Mouse (Mus musculus) heart, embryonic 14.5 days (tissue): ENCODE measurements around the gene Myh6. TPM values are rescaled to one million over a fixed set of nuclear protein-coding genes. Genes with fewer than 3 reads are reported as not detected.

Source experiments
- ATAC-seq: fragments of 200-750 bp; cut with Nextera tagmentation; 2 replicates; pipeline ENCODE4 v1.8.0; 2017; ENCODE audit warnings: low read depth, moderate TSS enrichment; ENCODE audit not compliant: insufficient number of reproducible peaks, insufficient read depth, low FRiP score
- H3K27ac ChIP-seq, 2 experiments: fragments of 200-500 bp in 1 of 2; fragments of 300-500 bp in 1 of 2; sonication (generic) in 1 of 2; replicated peaks in 1 of 2; 2 replicates each; pipeline ENCODE4 v1.5.1; 2012 to 2014; ENCODE audit warnings: low read depth in 2 of 2, low read length in 2 of 2, control low read depth in 1 of 2, mild to moderate bottlenecking in 1 of 2, mixed read lengths in 1 of 2; ENCODE audit not compliant: control insufficient read depth in 1 of 2, insufficient read depth in 1 of 2
- H3K27me3 ChIP-seq: fragments of 300-500 bp; sonication (generic); 2 replicates; pipeline ENCODE4 v1.6.1; 2014; ENCODE audit warnings: mild to moderate bottlenecking, low read length, control low read depth; ENCODE audit not compliant: control insufficient read depth, insufficient read depth
- H3K36me3 ChIP-seq: fragments of 300-500 bp; sonication (generic); 2 replicates; pipeline ENCODE4 v1.6.1; 2014; ENCODE audit warnings: mild to moderate bottlenecking, control low read depth, low read length, mixed read lengths; ENCODE audit not compliant: control insufficient read depth, insufficient read depth
- H3K4me1 ChIP-seq, 2 experiments: fragments of 200-500 bp in 1 of 2; fragments of 300-500 bp in 1 of 2; sonication (generic) in 1 of 2; 2 replicates each; pipeline ENCODE4 v1.6.1; 2012 to 2014; ENCODE audit warnings: low read length in 2 of 2, control low read depth in 1 of 2, mixed read lengths in 1 of 2; ENCODE audit not compliant: control insufficient read depth in 2 of 2, insufficient read depth in 2 of 2
- H3K4me2 ChIP-seq: fragments of 300-500 bp; sonication (generic); 2 replicates; pipeline ENCODE4 v1.6.1; 2014; ENCODE audit warnings: mild to moderate bottlenecking, low read length
- H3K4me3 ChIP-seq, 2 experiments: fragments of 200-500 bp in 1 of 2; fragments of 300-500 bp in 1 of 2; sonication (generic) in 1 of 2; 2 replicates each; pipeline ENCODE4 v1.5.1; 2012 to 2014; ENCODE audit warnings: low read length in 2 of 2, mild to moderate bottlenecking in 2 of 2, control low read depth in 1 of 2, low read depth in 1 of 2, moderate library complexity in 1 of 2; ENCODE audit not compliant: control insufficient read depth in 1 of 2, insufficient read depth in 1 of 2
- H3K9ac ChIP-seq: fragments of 300-500 bp; sonication (generic); 2 replicates; pipeline ENCODE4 v1.6.1; 2014; ENCODE audit warnings: mild to moderate bottlenecking, low read length
- H3K9me3 ChIP-seq: fragments of 300-500 bp; sonication (generic); 2 replicates; pipeline ENCODE4 v1.6.1; 2016; ENCODE audit warnings: low read length, control low read depth; ENCODE audit not compliant: control insufficient read depth
- WGBS: fragments of 180-500 bp; shearing (Covaris S2); extraction: QIAGEN DNeasy Blood & Tissue Kit; methylation state at CpG from one replicate; pipeline ENCODE4 v1.1.7; 2014; 5-methylcytosine and 5-hydroxymethylcytosine counted together
- polyA plus RNA-seq: library from polyadenylated mRNA; unstranded; fragments of >200 nt; fragmentation: Nextera tagmentation; extraction: Ambion mirVana; gene quantifications from 2 replicates; pipeline ENCODE4 v1.2.1, GENCODE M21; 2014

Myh6 gene
- polyA plus RNA-seq, 1 experiment from 2014 or later: 2,728 TPM

GRCm38 (mm10) chr14:54940176-54940530, 26.6 kb downstream of the Myh6 start:
- Histone ChIP-seq H3K9ac (no peak overlapping the region), H3K27ac (peak overlapping the region; percentile 29 to 51; a peak in 2 of 4 replicates), H3K4me1 (peaks cover 5 to 7% of the 10 kb centered on the region in 2 experiments; a peak in 2 of 4 replicates), H3K9me3 (no peaks in the 10 kb centered on the region), H3K27me3 (no peaks in the 10 kb centered on the region), H3K4me2 (no peak overlapping the region), H3K4me3 (no peak overlapping the region), H3K36me3 (peaks cover 56% of the 10 kb centered on the region)
- no peak for ATAC-seq
- 45% methylated on average over 3 of the region's 3 CpGs for WGBS

- H3K36me3 ChIP-seq: peaks cover 51% of the 10 kb centered on the region
- no peaks in the 10 kb centered on the region for H3K27me3 ChIP-seq
- no peak overlapping the region for H3K9ac ChIP-seq
- H3K27ac ChIP-seq: peak overlapping the region; percentile 29 to 51; a peak in 3 of 4 replicates
- H3K4me2 ChIP-seq: no peak overlapping the region
- peaks cover 5 to 7% of the 10 kb centered on the region in 2 experiments; a peak in 2 of 4 replicates for H3K4me1 ChIP-seq
- no peaks in the 10 kb centered on the region for H3K9me3 ChIP-seq
- 40% methylated on average over 12 of the region's 12 CpGs for WGBS
- ATAC-seq: no peak
- no peak overlapping the region for H3K4me3 ChIP-seq
Observed at GRCm38 (mm10) chr14:54939434-54940175, 27.1 kb downstream of the Myh6 start.

GRCm38 (mm10) chr14:54938431-54939219, 28.1 kb downstream of the Myh6 start:
- Histone ChIP-seq H3K9ac (no peak overlapping the region), H3K4me1 (peaks cover 5 to 7% of the 10 kb centered on the region in 2 experiments; a peak in 2 of 4 replicates), H3K27ac (0 out of 4 replicates have a peak overlapping the region, but pooled peaks of 1 of the 2 experiments have one; percentile 21), H3K27me3 (no peaks in the 10 kb centered on the region), H3K36me3 (peaks cover 41% of the 10 kb centered on the region), H3K9me3 (no peaks in the 10 kb centered on the region), H3K4me3 (no peak overlapping the region), H3K4me2 (no peak overlapping the region)
- WGBS: 54% methylated on average over 15 of the region's 15 CpGs
- ATAC-seq: no peak

GRCm38 (mm10) chr14:54937361-54938182, 29.2 kb downstream of the Myh6 start:
- no peak for ATAC-seq
- WGBS: 55% methylated on average over 16 of the region's 16 CpGs
- H3K9ac ChIP-seq: no peak overlapping the region
- 0 out of 4 replicates have a peak overlapping the region, but pooled peaks of 1 of the 2 experiments have one; percentile 21 for H3K27ac ChIP-seq
- no peak overlapping the region for H3K4me2 ChIP-seq
- peaks cover 31% of the 10 kb centered on the region for H3K36me3 ChIP-seq
- no peaks in the 10 kb centered on the region for H3K9me3 ChIP-seq
- peaks cover 10 to 13% of the 10 kb centered on the region in 2 experiments; a peak in 3 of 4 replicates for H3K4me1 ChIP-seq
- no peak overlapping the region for H3K4me3 ChIP-seq
- H3K27me3 ChIP-seq: no peaks in the 10 kb centered on the region

- H3K27ac ChIP-seq: no peak overlapping the region; a peak in 1 of 4 replicates
- no peak overlapping the region for H3K4me3 ChIP-seq
- H3K9me3 ChIP-seq: no peaks in the 10 kb centered on the region
- peaks cover 23% of the 10 kb centered on the region for H3K36me3 ChIP-seq
- ATAC-seq: no peak
- peak overlapping the region; percentile 41; the same call in 1 of the 2 replicates for H3K9ac ChIP-seq
- 24% methylated on average over 6 of the region's 6 CpGs for WGBS
- peaks cover 10 to 13% of the 10 kb centered on the region in 2 experiments; a peak in 3 of 4 replicates for H3K4me1 ChIP-seq
- no peaks in the 10 kb centered on the region for H3K27me3 ChIP-seq
- no peak overlapping the region for H3K4me2 ChIP-seq
Observed at GRCm38 (mm10) chr14:54936831-54937160, 29.9 kb downstream of the Myh6 start.

GRCm38 (mm10) chr14:54935904-54936830, 30.6 kb downstream of the Myh6 start, which contains the start of gene Cmtm5:
Gene Cmtm5, plus strand, starts transcription at chr14:54936261.
- peaks cover 17% of the 10 kb centered on the region for H3K36me3 ChIP-seq
- ATAC-seq: no peak
- H3K4me2 ChIP-seq: no peak within 1 kb of the TSS
- no peak within 1 kb of the TSS for H3K4me3 ChIP-seq
- H3K4me1 ChIP-seq: peaks cover 10 to 13% of the 10 kb centered on the region in 2 experiments; a peak in 3 of 4 replicates
- WGBS: 16% methylated on average over 8 of the region's 8 CpGs
- H3K9me3 ChIP-seq: no peaks in the 10 kb centered on the region
- peak within 1 kb of the TSS in 1 of 2 experiments; percentile 5; a peak in 1 of 4 replicates for H3K27ac ChIP-seq
- no peaks in the 10 kb centered on the region for H3K27me3 ChIP-seq
- H3K9ac ChIP-seq: peak within 1 kb of the TSS; percentile 41; the same call in 1 of the 2 replicates
